Mouse (Mus musculus) MEL (cell line): ENCODE data around the gene Sapcd2. TPM values are rescaled to one million over a fixed set of nuclear protein-coding genes. Genes with fewer than 3 reads are reported as not detected.

Source experiments
- DNase-seq: peaks from one replicate; pipeline ENCODE4 v3.0.0; 2011; ENCODE audit warnings: low read depth, low spot score
- H3K27ac ChIP-seq: 2 replicates; pipeline ENCODE4 v1.5.1; 2012; ENCODE audit warnings: low read depth, mild to moderate bottlenecking, control low read depth, low read length, moderate library complexity; ENCODE audit not compliant: control insufficient read depth
- H3K27me3 ChIP-seq, 2 experiments: fragments of 150-350 bp in 1 of 2; sonication (generic) in 1 of 2; 2 replicates each; pipeline ENCODE4 v1.6.1; 2012; ENCODE audit warnings: low read length in 2 of 2, mild to moderate bottlenecking in 2 of 2, improper control_type of control experiment in 1 of 2, moderate library complexity in 1 of 2; ENCODE audit not compliant: insufficient read depth in 2 of 2, control insufficient read depth in 1 of 2
- H3K36me3 ChIP-seq, 2 experiments: 2 replicates each; pipeline ENCODE4 v1.6.1; 2012 to 2014; ENCODE audit warnings: low read length in 2 of 2, improper control_type of control experiment in 1 of 2, inconsistent platforms in 1 of 2, mild to moderate bottlenecking in 1 of 2; ENCODE audit not compliant: insufficient read depth in 2 of 2, control insufficient read depth in 1 of 2
- H3K4me1 ChIP-seq, 2 experiments: fragments of 150-350 bp in 1 of 2; sonication (generic) in 1 of 2; 2 replicates each; pipeline ENCODE4 v1.6.1; 2012; ENCODE audit warnings: low read length in 2 of 2, improper control_type of control experiment in 1 of 2, mild to moderate bottlenecking in 1 of 2; ENCODE audit not compliant: insufficient read depth in 2 of 2, control insufficient read depth in 1 of 2
- H3K4me3 ChIP-seq, 2 experiments: fragments of 150-350 bp in 1 of 2; sonication (generic) in 1 of 2; 2 replicates each; pipeline ENCODE4 v1.5.1; 2012; ENCODE audit warnings: low read depth in 2 of 2, low read length in 2 of 2, mild to moderate bottlenecking in 2 of 2, moderate library complexity in 2 of 2, control low read depth in 1 of 2, improper control_type of control experiment in 1 of 2; ENCODE audit not compliant: control insufficient read depth in 1 of 2, insufficient read depth in 1 of 2
- H3K79me2 ChIP-seq: 2 replicates; pipeline ENCODE4 v1.6.1; 2012; ENCODE audit warnings: mild to moderate bottlenecking, low read length, moderate library complexity; ENCODE audit not compliant: control insufficient read depth, poor library complexity, insufficient read depth
- H3K9ac ChIP-seq: 2 replicates; pipeline ENCODE4 v1.6.1; 2012; ENCODE audit warnings: low read depth, mild to moderate bottlenecking, control low read depth, low read length, moderate library complexity; ENCODE audit not compliant: control insufficient read depth, poor library complexity, severe bottlenecking
- H3K9me3 ChIP-seq: fragments of 150-350 bp; sonication (generic); replicated peaks from 2 replicates; pipeline ENCODE4 v1.6.1; 2012; ENCODE audit warnings: mild to moderate bottlenecking, low read length, improper control_type of control experiment, moderate library complexity; ENCODE audit not compliant: insufficient read depth
- BHLHE40 ChIP-seq: IDR thresholded peaks from 2 replicates; pipeline ENCODE4 v1.6.1; 2012; ENCODE audit warnings: low read depth, mild to moderate bottlenecking, inconsistent platforms, low read length, improper control_type of control experiment, borderline replicate concordance
- CTCF ChIP-seq, 3 experiments: IDR thresholded peaks in 2 of 3; conservative IDR thresholded peaks in 1 of 3; 2 replicates each; pipeline ENCODE4 v1.5.1; 2011 to 2012; ENCODE audit warnings: low read length in 3 of 3, low read depth in 2 of 3, mild to moderate bottlenecking in 2 of 3, improper control_type of control experiment in 1 of 3, inconsistent platforms in 1 of 3, mixed read lengths in 1 of 3, moderate library complexity in 1 of 3; ENCODE audit not compliant: control insufficient read depth in 1 of 3, insufficient read depth in 1 of 3, poor library complexity in 1 of 3, severe bottlenecking in 1 of 3
- E2F4 ChIP-seq: IDR thresholded peaks from 2 replicates; pipeline ENCODE4 v1.6.1; 2011; ENCODE audit warnings: low read depth, low read length, improper control_type of control experiment, borderline replicate concordance
- ELF1 ChIP-seq: IDR thresholded peaks from 2 replicates; pipeline ENCODE4 v1.6.1; 2014; ENCODE audit warnings: low read depth, mild to moderate bottlenecking, inconsistent platforms, low read length, improper control_type of control experiment, moderate library complexity
- MXI1 ChIP-seq: IDR thresholded peaks from 2 replicates; pipeline ENCODE4 v1.6.1; 2011; ENCODE audit warnings: mild to moderate bottlenecking, low read depth, low read length, improper control_type of control experiment
- MYB ChIP-seq: IDR thresholded peaks from 2 replicates; pipeline ENCODE4 v1.6.1; 2011; ENCODE audit warnings: mild to moderate bottlenecking, low read depth, low read length, improper control_type of control experiment
- POLR2AphosphoS5 ChIP-seq: IDR thresholded peaks from 2 replicates; pipeline ENCODE4 v1.6.1; 2012; ENCODE audit warnings: low read depth, borderline replicate concordance, mild to moderate bottlenecking, inconsistent platforms, low read length, moderate library complexity, mixed read lengths
- RAD21 ChIP-seq: IDR thresholded peaks from 2 replicates; pipeline ENCODE4 v1.6.1; 2011; ENCODE audit warnings: mild to moderate bottlenecking, low read depth, low read length, improper control_type of control experiment
- SIN3A ChIP-seq: IDR thresholded peaks from 2 replicates; pipeline ENCODE4 v1.6.1; 2012; ENCODE audit warnings: low read length, improper control_type of control experiment, inconsistent platforms
- SMC3 ChIP-seq: IDR thresholded peaks from 2 replicates; pipeline ENCODE4 v1.6.1; 2011; ENCODE audit warnings: low read depth, low read length, improper control_type of control experiment
- TBP ChIP-seq: IDR thresholded peaks from 2 replicates; pipeline ENCODE4 v1.8.0; 2011; ENCODE audit warnings: low read depth, low read length, improper control_type of control experiment
- ZC3H11A ChIP-seq: IDR thresholded peaks from 2 replicates; pipeline ENCODE4 v1.6.1; 2012; ENCODE audit warnings: low read depth, mild to moderate bottlenecking, inconsistent platforms, low read length, improper control_type of control experiment
- polyA plus RNA-seq, 2 experiments: library from polyadenylated mRNA; stranded (reverse) in 1 of 2; unstranded in 1 of 2; fragments of >175 nt in 1 of 2; fragments of >200 nt in 1 of 2; gene quantifications; 2 replicates each; pipeline versions ENCODE4 v1.2.1 to v1.2.4; 2012; ENCODE audit warnings: low replicate concordance in 2 of 2, low read depth in 1 of 2; ENCODE audit not compliant: insufficient read length in 2 of 2, insufficient read depth in 1 of 2, missing spikeins in 1 of 2
- total RNA-seq: library from RNA; depleted of rRNA; stranded (reverse); fragments of 300-350 nt; gene quantifications from 2 replicates; pipeline ENCODE4 v1.2.3, GENCODE M21; 2012

The Sapcd2 gene
- total and polyA plus RNA-seq, 3 experiments, result 51.9 to 58.2 TPM; not detected in 1

DNA sequence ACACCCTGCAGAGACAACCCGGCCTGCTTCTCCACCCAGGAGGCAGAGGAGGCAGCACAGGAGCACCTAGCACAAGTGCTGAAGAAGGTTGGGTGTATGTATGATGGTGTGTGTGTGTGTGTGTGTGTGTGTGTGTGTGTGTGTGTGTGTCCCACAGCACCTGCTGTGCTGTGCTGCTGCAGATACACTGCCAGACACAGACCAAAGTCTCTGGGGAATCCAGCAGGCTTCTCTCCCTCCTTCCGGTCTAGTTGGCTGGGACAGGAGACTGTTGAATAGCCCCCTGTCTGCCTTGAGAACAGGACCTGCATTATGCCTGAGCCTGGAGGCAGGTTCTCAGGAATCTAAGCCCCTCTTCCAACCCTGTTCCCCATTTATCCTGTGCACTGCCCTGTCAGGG is 1.3 kb downstream of the Sapcd2 start:
- Histone ChIP-seq H3K9ac (peak overlapping the region; percentile 86), H3K79me2 (peaks cover 18% of the 10 kb centered on the region), H3K4me3 (peak overlapping the region; percentile 85 to 86), H3K4me1 (peaks cover 4 to 16% of the 10 kb centered on the region in 2 experiments), H3K9me3 (no peaks in the 10 kb centered on the region), H3K36me3 (peaks cover 0 to 7% of the 10 kb centered on the region in 2 experiments), H3K27ac (no peak overlapping the region), H3K27me3 (no peaks in the 10 kb centered on the region)
- no peak for TF ChIP-seq SIN3A
- no peak for TF ChIP-seq BHLHE40
- TF ChIP-seq MXI1, result no peak
- peak; percentile 32 for DNase-seq

DNA sequence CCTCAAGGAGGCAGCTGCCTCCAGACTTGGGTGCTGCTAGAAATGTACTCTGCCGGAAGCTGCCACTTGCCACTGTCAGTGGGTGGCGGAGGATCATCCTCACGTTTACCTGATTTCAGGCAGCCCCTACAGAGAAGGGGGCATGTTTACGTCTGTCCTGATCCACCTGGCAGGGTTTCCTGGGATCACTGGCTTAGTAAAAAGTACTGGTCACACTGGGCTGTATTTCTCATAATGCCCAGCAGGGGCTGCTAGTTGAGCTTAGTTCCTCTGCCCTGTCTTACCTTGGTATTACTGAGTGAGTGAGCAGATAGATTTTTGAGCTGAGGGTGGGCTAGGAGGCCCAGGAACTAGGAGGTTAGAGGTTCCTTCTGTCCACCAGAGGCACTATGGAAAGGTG is 4.5 kb downstream of the Sapcd2 start:
- Histone ChIP-seq H3K27ac (no peak overlapping the region), H3K36me3 (peaks cover 0 to 3% of the 10 kb centered on the region in 2 experiments; a peak in 3 of 4 replicates), H3K27me3 (no peaks in the 10 kb centered on the region), H3K9me3 (no peaks in the 10 kb centered on the region), H3K79me2 (peaks cover 18% of the 10 kb centered on the region), H3K4me3 (no peak overlapping the region), H3K4me1 (peaks cover 0 to 10% of the 10 kb centered on the region in 2 experiments; a peak in 2 of 4 replicates), H3K9ac (no peak overlapping the region)
- TF ChIP-seq SMC3, result peak; percentile 56
- peak; percentile 26; the same call in 1 of the 2 replicates for TF ChIP-seq ZC3H11A
- no peak for TF ChIP-seq E2F4
- TF ChIP-seq ELF1, result no peak
- TF ChIP-seq SIN3A, result 0 out of 2 replicates have a peak, but pooled peaks have one; percentile 20
- TF ChIP-seq RAD21, result peak; percentile 46
- TF ChIP-seq CTCF (IDR thresholded peaks at IDR 0.05 in 2 of 3, conservative IDR thresholded peaks at IDR 0.05 in 1 of 3; ENCODE audit: control insufficient read depth in 1 of 3, insufficient read depth in 1 of 3, low read depth in 2 of 3, low read length in 3 of 3, poor library complexity in 1 of 3, severe bottlenecking in 1 of 3), result peak; percentile 52 to 91 (median 72)
- DNase-seq, result peak; percentile 64

DNA sequence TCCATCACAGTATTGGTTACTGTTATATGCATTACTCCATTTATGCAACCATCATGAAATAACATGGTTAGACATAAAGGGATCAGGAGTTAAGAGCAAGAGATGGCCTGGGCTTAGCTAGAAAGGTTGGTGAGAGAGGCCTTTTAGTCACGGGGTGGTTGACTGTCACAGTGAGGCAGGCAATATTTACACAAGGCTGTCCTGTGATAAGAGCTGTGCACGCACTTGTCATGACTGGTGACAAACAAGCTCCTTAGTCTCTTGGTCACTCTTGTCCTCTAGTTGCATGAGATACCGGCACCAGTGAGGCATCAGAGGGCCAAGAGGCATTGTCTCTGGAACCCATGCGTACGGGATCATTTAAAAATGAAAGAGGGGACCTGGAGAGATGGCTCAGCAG is 12.4 kb downstream of the Sapcd2 start:
- Histone ChIP-seq H3K9ac (no peak overlapping the region), H3K27me3 (no peaks in the 10 kb centered on the region; a peak in 1 of 4 replicates), H3K4me1 (no peaks in the 10 kb centered on the region), H3K9me3 (no peaks in the 10 kb centered on the region), H3K36me3 (no peaks in the 10 kb centered on the region), H3K27ac (no peak overlapping the region), H3K4me3 (no peak overlapping the region), H3K79me2 (no peaks in the 10 kb centered on the region)
- TF ChIP-seq TBP (no peak), MYB (no peak), POLR2AphosphoS5 (no peak)
- no peak for DNase-seq
